Mouse (Mus musculus) G1E-ER4 (cell line): ENCODE data around the gene Tcirg1. TPM values are rescaled to one million over a fixed set of nuclear protein-coding genes. Genes with fewer than 3 reads are reported as not detected.

ENCODE experiments used
- GATA1 ChIP-seq: IDR thresholded peaks from one replicate; pipeline ENCODE4 v1.8.0; 2012; ENCODE audit warnings: low read length, inconsistent platforms
- polyA plus RNA-seq: library from polyadenylated mRNA; stranded (reverse); fragments of >175 nt; gene quantifications from 2 replicates; pipeline ENCODE4 v1.2.3, GENCODE M21; 2012

Gene Tcirg1
- polyA plus RNA-seq, 1 experiment, result 39.3 TPM

DNA sequence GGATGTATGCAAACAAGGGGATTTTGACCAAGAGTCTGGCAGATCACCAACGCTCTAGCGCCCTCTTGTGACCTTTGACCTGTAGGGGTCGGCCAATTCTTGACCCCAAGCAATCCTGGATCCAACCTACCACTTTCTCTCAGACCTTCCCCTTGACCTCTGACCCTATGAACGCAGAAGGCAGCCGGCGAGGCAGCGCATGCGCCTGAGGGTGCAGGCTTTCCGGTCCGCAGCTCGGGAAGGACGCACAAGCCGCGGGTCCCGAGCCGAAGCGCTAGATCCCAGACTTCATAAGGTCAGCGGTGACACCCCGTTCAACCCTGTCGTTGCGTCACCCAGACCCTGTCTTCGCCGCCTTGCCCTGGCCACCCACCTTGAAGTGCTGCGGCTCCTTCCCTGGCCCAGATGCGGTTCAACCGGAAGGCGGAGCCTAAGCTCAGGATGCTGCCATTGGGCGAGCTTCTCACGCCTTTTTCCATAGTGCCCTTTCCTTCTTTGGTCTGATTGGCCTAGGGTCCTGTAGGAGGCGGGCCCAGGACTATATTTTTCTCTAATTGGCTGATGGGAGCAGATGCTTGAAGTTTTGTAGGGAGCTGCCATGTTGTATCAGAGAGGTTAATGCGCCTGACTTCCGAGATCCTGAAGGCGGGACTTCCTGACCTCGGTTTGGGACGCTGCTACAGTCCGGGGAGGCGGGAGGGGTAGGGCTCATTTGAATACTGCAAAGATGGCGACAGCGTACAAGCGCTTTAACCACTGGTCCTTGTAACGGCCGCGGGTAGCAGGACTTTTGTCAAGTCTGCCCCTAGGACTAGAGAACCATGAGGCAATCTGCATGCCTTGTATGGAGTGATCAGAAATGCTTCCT lies 5.6 kb upstream of the Tcirg1 start, which contains the start of gene Ndufs8:
Gene Ndufs8 (minus strand): TSS at position 438 of the 868 bp plus-strand sequence.
- no peak for TF ChIP-seq GATA1

DNA sequence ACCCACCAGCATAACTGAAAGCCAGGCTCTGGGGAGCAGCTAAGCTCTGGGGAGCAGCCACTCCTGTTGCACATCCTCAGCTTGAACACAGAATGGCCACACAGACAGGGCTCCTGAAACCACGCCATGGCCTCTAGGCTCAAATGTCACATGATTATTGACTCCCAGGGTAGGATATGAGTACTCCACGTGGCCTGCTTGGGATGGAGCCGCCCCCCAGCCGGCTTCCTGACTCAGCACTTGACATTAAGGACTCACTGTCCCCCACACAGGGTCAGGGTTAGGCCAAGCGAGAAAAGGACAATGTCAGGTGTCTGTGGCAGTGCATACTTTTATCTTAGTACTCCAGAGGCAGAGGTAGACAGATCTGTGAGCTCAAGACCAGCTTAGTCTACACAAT lies 3.3 kb upstream of the Tcirg1 start:
- no peak for TF ChIP-seq GATA1

DNA sequence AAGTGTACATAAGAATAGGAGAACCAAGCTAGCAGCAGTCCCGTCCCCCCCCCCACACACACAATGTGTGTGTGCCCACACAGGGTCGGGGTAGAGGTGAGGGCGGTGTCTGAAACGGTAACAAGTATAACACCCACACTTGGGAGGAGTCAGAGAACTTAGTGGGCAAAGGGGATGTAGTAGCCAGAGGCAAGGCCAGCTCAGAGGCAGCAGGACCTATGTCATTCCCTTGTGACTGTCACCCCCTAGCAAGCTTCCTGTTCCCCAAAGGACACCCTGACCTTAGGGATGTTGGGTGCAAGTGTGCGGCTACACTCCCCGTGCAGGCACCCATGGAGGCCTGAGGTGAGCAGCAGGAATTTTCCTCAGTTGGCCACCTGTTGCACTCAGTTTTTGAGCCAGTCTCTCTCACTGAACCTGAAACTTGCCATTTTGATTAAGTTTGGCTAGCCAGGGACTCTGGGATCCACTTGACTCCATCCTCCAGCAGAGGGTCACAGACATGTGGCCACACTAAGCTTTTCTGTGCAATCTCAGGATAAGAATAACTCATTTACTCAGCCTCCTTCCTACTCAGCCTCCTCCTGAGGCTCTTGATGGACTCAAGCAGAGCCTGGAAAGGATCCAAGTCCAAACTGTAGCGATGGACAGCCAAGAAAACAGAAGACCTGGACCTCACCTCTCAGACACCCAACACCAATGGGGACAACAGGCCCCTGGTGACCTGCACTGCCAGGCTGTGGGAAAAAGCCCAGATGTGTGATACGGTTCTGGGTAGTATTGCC lies 1.1 kb upstream of the Tcirg1 start:
- TF ChIP-seq GATA1, result no peak

DNA sequence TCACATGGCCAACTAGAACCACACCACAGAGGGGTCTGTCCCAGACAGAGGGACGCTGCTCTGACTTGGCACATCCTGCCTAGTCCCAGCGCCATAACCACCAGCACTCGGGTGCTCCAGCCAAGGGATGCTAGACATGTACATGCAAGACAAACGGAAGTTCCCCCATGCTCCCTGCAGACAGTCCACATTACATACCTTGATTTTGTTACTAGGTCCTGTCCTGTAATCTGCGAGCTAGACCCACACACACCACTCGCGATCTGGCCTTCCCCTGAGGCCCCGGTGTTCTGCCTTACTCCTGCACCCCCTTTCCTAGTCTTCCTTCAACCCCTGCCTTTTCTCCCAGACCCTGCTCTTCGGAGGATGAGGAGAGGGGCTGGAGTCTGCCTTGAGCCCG lies 607 bp downstream of the Tcirg1 start:
- TF ChIP-seq GATA1, result no peak

DNA sequence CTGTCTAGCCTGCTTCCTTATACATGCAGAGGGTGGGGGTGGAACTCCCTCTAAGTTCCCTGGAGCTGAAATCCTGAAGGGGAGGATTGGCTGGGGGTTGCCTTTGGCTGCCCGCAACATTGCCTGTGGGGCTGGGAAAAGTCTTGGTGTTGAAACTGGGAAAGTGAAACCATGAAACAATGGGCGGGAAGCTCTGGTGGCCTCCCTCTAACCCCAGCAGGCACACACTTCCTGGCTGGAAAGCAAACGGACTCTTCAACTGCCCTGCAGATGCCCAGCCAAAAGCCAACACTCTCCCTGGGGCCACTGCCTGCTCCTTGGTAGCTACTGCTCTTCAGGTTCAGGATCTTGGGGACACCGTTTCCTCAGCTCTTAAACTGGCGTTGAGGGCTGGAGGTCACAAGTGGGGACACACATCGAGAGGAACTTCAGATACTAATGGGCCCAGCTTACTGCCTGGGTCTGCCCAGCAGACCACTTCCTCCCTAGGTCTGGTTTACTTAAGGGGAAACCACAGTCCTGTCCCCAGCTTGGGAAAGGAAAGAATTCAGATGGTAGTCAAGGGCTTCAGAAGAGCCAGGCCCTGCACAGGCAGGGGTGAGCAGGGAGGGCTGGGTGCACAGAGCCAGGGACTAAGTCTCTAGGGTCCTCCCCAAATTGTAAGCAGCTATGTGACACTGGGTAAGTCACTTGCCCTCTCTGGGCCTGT lies 1.5 kb downstream of the Tcirg1 start:
- no peak for TF ChIP-seq GATA1

DNA sequence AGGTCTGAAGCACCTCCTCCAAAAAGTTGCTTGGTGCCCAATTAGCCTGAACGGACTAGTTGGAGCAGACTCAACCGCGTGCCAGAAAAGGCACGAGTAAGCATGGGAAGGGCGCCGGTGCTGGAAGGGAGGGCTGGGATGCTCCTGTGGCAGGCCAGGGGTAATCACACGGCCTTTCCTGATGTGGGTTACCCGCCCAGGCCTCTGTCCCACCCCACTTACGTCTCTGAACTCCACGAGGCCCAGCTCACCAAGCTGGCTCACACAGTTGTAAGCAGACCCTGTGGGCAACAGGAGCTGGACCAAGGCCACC lies 2.6 kb downstream of the Tcirg1 start:
- no peak for TF ChIP-seq GATA1

DNA sequence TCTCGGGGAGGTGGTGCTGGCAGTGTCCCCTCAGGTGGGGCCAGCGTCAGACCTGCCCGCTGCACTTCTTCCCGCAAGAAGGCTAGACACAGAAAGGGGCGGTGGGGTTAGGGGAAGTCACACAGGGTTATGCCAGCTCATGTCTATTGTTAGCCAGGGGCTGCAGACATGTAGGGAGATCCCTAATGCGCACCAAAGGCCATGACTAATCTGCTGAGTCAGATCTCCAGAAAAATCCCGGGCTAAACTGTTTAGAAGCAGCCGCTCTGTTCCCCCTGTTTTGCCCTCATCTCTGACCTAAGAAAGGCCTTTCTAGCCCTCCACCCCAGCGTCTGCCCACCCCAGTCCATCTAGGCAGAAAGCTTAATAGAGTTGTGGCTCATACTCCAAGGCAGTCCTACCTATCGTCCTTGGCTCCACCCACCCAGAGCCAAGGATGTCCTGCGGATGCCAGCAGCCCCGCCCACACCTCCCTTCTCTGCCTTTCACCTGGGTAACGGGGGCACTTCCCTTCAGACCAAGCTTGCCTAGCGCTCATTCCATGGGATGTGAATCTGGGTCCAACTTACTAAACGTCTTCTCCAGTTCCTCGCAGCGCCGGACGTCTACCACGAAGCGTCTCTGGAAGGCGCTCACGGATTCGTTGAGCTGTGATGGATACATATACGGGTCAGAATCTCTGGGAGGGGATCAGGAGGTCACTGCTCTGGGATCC lies 3.1 kb downstream of the Tcirg1 start:
- TF ChIP-seq GATA1, result no peak

DNA sequence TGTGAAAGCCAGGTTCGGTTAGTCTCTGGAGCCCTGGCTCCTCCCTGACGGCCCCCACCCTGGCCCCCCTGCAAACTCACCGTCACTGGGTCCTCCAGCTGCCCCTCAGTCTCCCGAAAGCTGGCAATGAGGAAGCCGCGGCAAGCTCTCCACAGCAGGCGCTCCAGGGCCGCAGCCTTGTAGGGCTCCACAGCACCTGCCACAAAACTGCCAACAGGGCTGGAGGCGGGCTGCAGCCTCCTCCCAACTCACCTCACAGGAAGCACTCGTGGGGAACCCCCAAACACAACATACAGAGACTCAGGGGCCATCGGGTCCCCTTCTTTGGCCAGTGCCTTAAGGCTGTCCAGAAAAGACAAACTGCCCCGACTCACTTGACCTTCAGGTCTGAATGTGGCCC lies 4.0 kb downstream of the Tcirg1 start:
- no peak for TF ChIP-seq GATA1

DNA sequence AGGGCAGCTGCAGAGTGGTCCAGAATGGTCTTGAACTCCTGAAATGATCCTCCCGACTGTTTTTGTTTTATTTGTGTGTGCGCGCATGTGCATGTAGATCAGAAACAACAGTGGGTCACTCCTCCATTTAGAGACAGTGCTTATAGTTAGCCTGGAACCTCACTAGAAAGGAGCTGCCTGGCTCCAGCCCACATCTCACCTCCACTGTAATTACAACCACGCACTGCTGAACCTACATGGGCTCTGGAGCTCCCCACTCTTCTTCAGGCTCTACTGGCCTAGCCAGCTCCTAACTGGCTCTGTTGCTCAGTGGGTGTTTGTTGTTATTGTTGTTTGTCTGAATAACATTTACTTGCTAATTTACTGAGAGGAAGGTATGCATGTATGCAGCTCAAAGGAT lies 7.3 kb downstream of the Tcirg1 start:
- TF ChIP-seq GATA1, result no peak

DNA sequence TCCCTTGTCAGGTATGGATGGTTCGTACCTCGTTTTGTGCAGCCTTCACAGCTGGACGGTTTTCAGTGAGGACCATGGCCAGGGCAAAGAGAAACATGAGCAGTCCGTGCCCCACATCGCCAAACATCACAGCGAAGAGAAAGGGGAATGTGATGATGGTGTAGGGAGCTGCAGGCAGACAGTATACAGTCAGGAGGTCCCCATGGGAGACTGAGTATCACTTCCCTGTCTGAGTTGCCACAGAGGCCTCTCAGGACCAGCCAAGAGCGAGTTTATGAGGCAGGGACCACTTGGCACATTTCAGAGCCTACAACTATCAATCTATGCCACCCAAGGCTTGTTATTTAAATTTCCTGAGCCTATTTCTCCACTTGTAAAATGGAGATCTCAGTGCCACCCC lies 8.0 kb downstream of the Tcirg1 start:
- no peak for TF ChIP-seq GATA1

DNA sequence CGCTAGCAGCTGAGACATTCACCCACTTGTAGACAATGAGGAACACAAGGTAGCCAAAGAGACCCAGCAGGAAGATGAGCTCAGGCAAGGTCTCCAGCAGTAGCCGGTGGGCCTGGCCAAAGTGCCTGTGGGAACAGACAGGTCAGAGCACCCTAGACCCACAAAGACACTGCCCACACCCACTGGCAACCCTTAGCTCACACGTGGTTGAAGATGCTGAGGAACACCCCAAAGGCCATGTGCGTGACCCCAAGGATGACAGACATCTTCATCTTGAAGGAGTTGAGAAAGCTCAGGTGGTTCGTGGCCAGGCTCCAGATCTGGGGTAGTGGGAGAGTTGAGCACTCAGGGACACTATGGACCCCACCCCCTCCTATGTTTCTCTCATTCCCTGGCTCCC lies 9.4 kb downstream of the Tcirg1 start:
- TF ChIP-seq GATA1, result no peak

DNA sequence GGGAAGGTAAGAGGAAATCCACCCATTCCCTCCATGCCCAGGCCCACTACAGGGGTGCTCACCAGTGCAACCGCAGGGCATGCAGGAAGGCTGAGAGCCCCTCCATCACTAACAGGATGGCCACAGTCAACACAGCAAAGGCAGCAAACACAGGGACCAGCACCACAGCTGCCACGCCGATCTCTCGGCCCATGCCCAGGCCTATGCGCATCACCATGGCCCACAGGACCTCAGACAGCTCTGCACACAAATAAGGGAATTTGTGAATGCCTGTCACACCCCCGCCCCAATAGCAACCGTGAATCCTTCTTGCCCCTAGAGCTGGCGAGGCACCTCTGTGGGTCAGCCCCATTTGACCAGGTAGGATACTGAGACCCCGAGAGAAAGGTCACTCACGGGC lies 10.7 kb downstream of the Tcirg1 start:
- TF ChIP-seq GATA1, result no peak

DNA sequence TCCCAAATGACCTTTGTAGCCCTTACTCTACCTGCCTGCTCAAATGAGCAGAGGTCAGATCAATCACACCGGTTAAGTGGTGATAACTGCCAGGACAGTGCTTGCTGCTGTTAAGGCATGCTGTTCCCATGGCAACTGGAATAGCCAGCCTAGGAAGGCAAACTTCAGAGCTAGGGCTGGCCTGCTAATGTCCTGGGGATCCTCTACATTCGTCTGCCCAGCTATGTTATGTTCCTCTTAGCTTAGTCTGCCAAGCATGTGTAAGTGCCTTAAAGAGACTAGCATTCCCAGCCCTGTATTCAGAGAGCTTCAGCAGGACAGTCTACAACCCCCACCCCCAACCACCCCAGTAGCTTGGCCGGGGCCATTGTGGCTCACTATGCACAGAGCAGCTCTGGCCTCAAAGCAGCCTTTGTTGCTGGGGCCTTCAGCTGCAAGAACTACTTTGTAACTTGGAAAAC lies 11.7 kb downstream of the Tcirg1 start:
- no peak for TF ChIP-seq GATA1

DNA sequence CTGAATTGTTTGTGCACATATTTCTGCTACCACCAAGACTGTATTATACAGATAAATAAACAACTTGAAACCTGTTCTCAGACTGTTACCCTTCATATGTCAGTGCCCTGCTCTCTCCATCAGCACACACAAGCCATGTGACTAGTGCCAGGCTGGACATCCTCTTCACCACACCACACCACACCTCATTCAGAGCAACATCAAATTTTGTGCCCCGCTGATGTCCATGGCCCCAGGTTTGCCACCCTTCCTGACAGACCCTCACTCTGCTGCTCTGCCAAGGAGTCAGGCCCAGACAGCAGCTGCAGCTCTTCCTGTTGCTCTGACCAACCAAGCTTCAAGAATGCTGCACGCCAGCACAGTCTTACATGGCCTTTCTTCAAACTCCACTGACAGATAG lies 12.6 kb downstream of the Tcirg1 start:
- no peak for TF ChIP-seq GATA1

DNA sequence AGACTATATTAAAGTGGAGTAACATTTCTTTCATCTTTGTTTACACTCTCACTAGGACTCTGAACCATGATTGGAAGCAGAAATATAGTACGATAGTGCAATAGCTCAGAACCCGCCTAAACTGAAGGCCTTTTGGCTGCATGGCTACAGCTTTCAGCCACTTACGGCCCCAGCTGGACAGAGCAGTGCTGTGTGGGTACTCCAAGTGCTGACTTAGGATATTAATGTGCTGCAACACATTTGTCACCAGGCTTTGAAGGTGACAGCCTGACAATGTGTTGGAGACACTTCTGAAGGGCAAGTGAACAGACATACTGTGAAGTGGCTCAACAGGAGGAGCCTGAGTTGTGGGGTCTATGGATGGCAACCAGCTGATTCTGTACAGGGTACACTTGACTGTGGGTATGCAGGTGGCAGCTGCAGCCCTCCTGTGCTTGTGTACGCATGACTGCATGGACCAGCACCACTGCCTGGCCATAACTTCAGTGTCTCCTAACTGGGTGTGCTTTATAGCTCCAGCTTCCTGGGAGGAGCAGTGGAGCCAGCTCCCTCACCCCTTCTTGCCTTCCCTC lies 13.3 kb downstream of the Tcirg1 start:
- no peak for TF ChIP-seq GATA1

DNA sequence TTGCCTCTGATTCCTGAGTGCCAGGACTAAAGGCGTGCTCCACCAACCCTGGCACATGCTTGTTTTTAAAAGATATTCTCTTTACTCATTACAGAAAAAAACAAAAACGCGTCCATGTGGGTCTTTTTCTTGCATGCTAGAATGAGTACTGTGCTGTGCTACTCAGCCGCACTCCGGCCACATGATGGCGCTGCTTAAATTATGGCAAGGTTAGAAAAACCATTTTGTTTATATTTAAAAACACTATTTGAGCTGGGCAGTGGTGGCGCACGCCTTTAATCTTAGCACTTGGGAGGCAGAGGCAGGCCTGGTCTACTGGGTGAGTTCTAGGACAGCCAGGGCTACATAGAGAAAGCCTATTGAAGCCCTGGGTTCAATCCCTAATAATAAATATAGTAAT lies 16.8 kb downstream of the Tcirg1 start:
- no peak for TF ChIP-seq GATA1
